ENCODE assay signal across 21 mouse cellular contexts in genomic region chr5:40033686-40034085, GRCm38 (mm10).
DNase-seq lines count a peak whose midpoint lies in the region; ATAC-seq lines count a peak whose summit lies in the region.
"Had no signal": no experiment of that assay in that cellular context is flagged by ENCODE, and none has a peak within 500 bp of the region (broad histone marks: within the 10 kb centered on the region; RNA-seq: fewer than 3 reads in every experiment).

No protein-coding gene starts in this region.

- no peaks in the 10 kb centered on the region for H3K9me3 ChIP-seq in hindbrain, embryonic 13.5 days
- H3K9me3 ChIP-seq: embryonic facial prominence, embryonic 10.5 days; embryonic facial prominence, embryonic 12.5 days; forebrain, embryonic 13.5 days; forebrain, embryonic 15.5 days had no signal

- H3K4me2 ChIP-seq in hindbrain, embryonic 13.5 days: no peak overlapping the region
- H3K4me2 ChIP-seq: embryonic facial prominence, embryonic 12.5 days; forebrain, embryonic 13.5 days; forebrain, embryonic 15.5 days had no signal

- H3K27me3 ChIP-seq in hindbrain, embryonic 13.5 days: no peaks in the 10 kb centered on the region
- H3K27me3 ChIP-seq: CH12.LX; embryonic facial prominence, embryonic 12.5 days; forebrain, embryonic 13.5 days; forebrain, embryonic 15.5 days had no signal

- ATAC-seq in cerebellum, adult (ENCODE audit: insufficient number of reproducible peaks, low FRiP score, low TSS enrichment): peak; percentile 89
- ATAC-seq in hindbrain, embryonic 13.5 days (ENCODE audit: low FRiP score): no peak
- ATAC-seq: activated CD4-positive, CD25-positive, alpha-beta regulatory T cell, adult 4 months; CD4-positive, CD25-positive, alpha-beta regulatory T cell, adult 4 months; forebrain, embryonic 13.5 days; forebrain, embryonic 15.5 days; forebrain, postnatal 0 days; Patski had no signal

- H3K36me3 ChIP-seq in hindbrain, embryonic 13.5 days: no peaks in the 10 kb centered on the region
- H3K36me3 ChIP-seq: embryonic facial prominence, embryonic 10.5 days; embryonic facial prominence, embryonic 12.5 days; forebrain, embryonic 15.5 days; G1E had no signal

- DNase-seq in cerebellum, postnatal 14 days: no peak
- peak; percentile 12 for DNase-seq in retina, postnatal 1 day
- DNase-seq in retina, embryonic 14.5 days (ENCODE audit: low spot score): no peak
- peak; percentile 10 for DNase-seq in cerebellum, adult 8-10 months
- DNase-seq in cerebellum, adult 9-11 months: peak; percentile 36
- DNase-seq in adrenal gland, postnatal 14 days: no peak
- DNase-seq: adrenal gland, adult 8-10 months; adrenal gland, postnatal 25 days; B cell, adult 2 months; forebrain, postnatal 0 days had no signal

- 78% methylated on average over 2 of the region's 2 CpGs for WGBS in hindbrain, embryonic 13.5 days

- no peak overlapping the region for H3K27ac ChIP-seq in hindbrain, embryonic 13.5 days
- H3K27ac ChIP-seq: embryonic facial prominence, embryonic 10.5 days; embryonic facial prominence, embryonic 12.5 days; forebrain, embryonic 13.5 days; forebrain, embryonic 15.5 days had no signal

- H3K4me1 ChIP-seq in hindbrain, embryonic 13.5 days (replicated peaks): no peaks in the 10 kb centered on the region
- H3K4me1 ChIP-seq: embryonic facial prominence, embryonic 10.5 days; embryonic facial prominence, embryonic 12.5 days; forebrain, embryonic 13.5 days; forebrain, embryonic 15.5 days had no signal

- H3K4me3 ChIP-seq in hindbrain, embryonic 13.5 days: no peak overlapping the region
- H3K4me3 ChIP-seq: embryonic facial prominence, embryonic 10.5 days; embryonic facial prominence, embryonic 12.5 days; forebrain, embryonic 13.5 days; forebrain, embryonic 15.5 days had no signal

- no peak overlapping the region for H3K9ac ChIP-seq in hindbrain, embryonic 13.5 days
- H3K9ac ChIP-seq: embryonic facial prominence, embryonic 12.5 days; forebrain, embryonic 13.5 days; forebrain, embryonic 15.5 days; forebrain, postnatal 0 days had no signal

Comparison
In these comparisons a context has a peak if more than half of its experiments do, and no peak if none do; other contexts are left out.
1. DNase-seq: peak in retina, postnatal 1 day (single experiment), cerebellum, adult 8-10 months (single experiment) and cerebellum, adult 9-11 months (single experiment); none in cerebellum, postnatal 14 days (0 of 2), retina, embryonic 14.5 days (single experiment) and adrenal gland, postnatal 14 days (single experiment).